Mouse (Mus musculus) left cerebral cortex, adult 8-10 months (tissue): Measurements from ENCODE around the gene F930015N05Rik. TPM values are rescaled to one million over a fixed set of nuclear protein-coding genes. Genes with fewer than 3 reads are reported as not detected.
A peak's percentile ranks its signal among the peaks of the same experiment; 100 is the strongest.

Source experiments
- DNase-seq, 2 experiments: peaks; one replicate each; pipeline ENCODE4 v3.0.0; 2022; ENCODE audit warnings: low spot score in 2 of 2
- total RNA-seq, 4 experiments: library from RNA; stranded (reverse); gene quantifications; 2 replicates each; pipeline ENCODE4 v1.2.4; 2022

The F930015N05Rik gene
- total RNA-seq: 1 to 10 TPM in 2 of 4 experiments, under 1 TPM in 2; 0.80 to 1.7 (median 1.2) TPM

GRCm38 (mm10) chr11:64436412-64436727 is at the start of gene F930015N05Rik:
TSS of gene F930015N05Rik (minus strand) at chr11:64436653.
- peak in 1 of 2 experiments; percentile 7 for DNase-seq

GRCm38 (mm10) chr11:64481445-64481844 is 45.0 kb upstream of the F930015N05Rik start:
- no peak for DNase-seq

- DNase-seq: no peak
Observed at GRCm38 (mm10) chr11:64473679-64474078, 37.2 kb upstream of the F930015N05Rik start.

- no peak for DNase-seq
Observed at GRCm38 (mm10) chr11:64470689-64471088, 34.2 kb upstream of the F930015N05Rik start.

- DNase-seq: no peak
Observed at GRCm38 (mm10) chr11:64468737-64469136, 32.3 kb upstream of the F930015N05Rik start.

GRCm38 (mm10) chr11:64461746-64462145 is 25.3 kb upstream of the F930015N05Rik start:
- DNase-seq: no peak

GRCm38 (mm10) chr11:64448586-64449315 is 12.3 kb upstream of the F930015N05Rik start:
- DNase-seq: no peak

- no peak for DNase-seq
Observed at GRCm38 (mm10) chr11:64445227-64445626, 8.8 kb upstream of the F930015N05Rik start.

GRCm38 (mm10) chr11:64442701-64443100 is 6.2 kb upstream of the F930015N05Rik start:
- DNase-seq: no peak

- DNase-seq: no peak
Observed at GRCm38 (mm10) chr11:64442119-64442518, 5.7 kb upstream of the F930015N05Rik start.

GRCm38 (mm10) chr11:64438909-64439308 is 2.5 kb upstream of the F930015N05Rik start:
- no peak for DNase-seq

GRCm38 (mm10) chr11:64437721-64438120 is 1.3 kb upstream of the F930015N05Rik start:
- DNase-seq: no peak

GRCm38 (mm10) chr11:64436791-64437298 is 392 bp upstream of the F930015N05Rik start:
- DNase-seq: no peak

- DNase-seq: peak in 1 of 2 experiments; percentile 15
Observed at GRCm38 (mm10) chr11:64435546-64436411, 674 bp downstream of the F930015N05Rik start.

- peak in 1 of 2 experiments; percentile 10 for DNase-seq
Observed at GRCm38 (mm10) chr11:64434611-64435545, 1.6 kb downstream of the F930015N05Rik start, which contains the start of gene Hs3st3a1. TSS of gene Hs3st3a1 (plus strand) at chr11:64435332.

- DNase-seq: no peak
Observed at GRCm38 (mm10) chr11:64418969-64419368, 17.5 kb downstream of the F930015N05Rik start.

- no peak for DNase-seq
Observed at GRCm38 (mm10) chr11:64400534-64401093, 35.8 kb downstream of the F930015N05Rik start.

GRCm38 (mm10) chr11:64397612-64398011 is 38.8 kb downstream of the F930015N05Rik start:
- DNase-seq: no peak

- no peak for DNase-seq
Observed at GRCm38 (mm10) chr11:64396949-64397348, 39.5 kb downstream of the F930015N05Rik start.

- DNase-seq: peak; percentile 53 to 84
Observed at GRCm38 (mm10) chr11:64396331-64396881, 40.0 kb downstream of the F930015N05Rik start.
